Mouse (Mus musculus): ENCODE results near the gene Cpe. TPM values are rescaled to one million over a fixed set of nuclear protein-coding genes. Genes with fewer than 3 reads are reported as not detected.

Gene Cpe
- polyA plus RNA-seq, 1 experiment from 2014 or later = 7.5 TPM

- H3K4me3 ChIP-seq (ENCODE audit: inconsistent target) = no peak overlapping the region
- H3K36me3 ChIP-seq (ENCODE audit: inconsistent target) = no peaks in the 10 kb centered on the region
- H3K27ac ChIP-seq = no peak overlapping the region
- WGBS (ENCODE audit: missing documents) = 100% methylated on average over 4 of the region's 4 CpGs
- no peaks in the 10 kb centered on the region for H3K79me2 ChIP-seq (ENCODE audit: inconsistent target)
These were observed 60.7 kb downstream of the Cpe start for GRCm38 (mm10) chr8:64632169-64632568.

DNA sequence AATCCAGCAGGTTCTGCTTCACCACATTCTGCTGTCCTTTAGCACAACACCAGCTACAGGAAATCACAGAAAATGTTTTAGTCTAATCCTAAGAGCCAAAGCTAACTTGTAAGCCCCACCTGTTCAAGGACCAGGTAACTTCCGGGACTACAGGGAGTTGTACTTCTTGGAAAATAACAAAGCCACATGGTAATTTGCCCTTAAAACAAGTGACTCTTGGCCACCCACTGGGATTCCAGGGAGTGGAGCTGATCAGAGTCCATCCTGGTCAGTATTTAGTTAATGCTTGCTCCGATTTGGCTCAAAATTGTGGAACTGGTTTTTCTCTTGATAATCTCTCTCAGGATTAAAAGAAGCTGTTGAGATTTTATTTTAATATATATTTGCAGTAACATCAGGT lies 61.1 kb downstream of the Cpe start:
- H3K79me2 ChIP-seq (ENCODE audit: inconsistent target) = no peaks in the 10 kb centered on the region
- H3K36me3 ChIP-seq (ENCODE audit: inconsistent target) = no peaks in the 10 kb centered on the region
- WGBS (ENCODE audit: missing documents) = 94% methylated on average over 2 of the region's 2 CpGs
- no peak overlapping the region for H3K27ac ChIP-seq
- no peak overlapping the region for H3K4me3 ChIP-seq (ENCODE audit: inconsistent target)

GRCm38 (mm10) chr8:64629034-64629760 lies 63.7 kb downstream of the Cpe start:
- WGBS (ENCODE audit: missing documents) = 94% methylated on average over 6 of the region's 6 CpGs

DNA sequence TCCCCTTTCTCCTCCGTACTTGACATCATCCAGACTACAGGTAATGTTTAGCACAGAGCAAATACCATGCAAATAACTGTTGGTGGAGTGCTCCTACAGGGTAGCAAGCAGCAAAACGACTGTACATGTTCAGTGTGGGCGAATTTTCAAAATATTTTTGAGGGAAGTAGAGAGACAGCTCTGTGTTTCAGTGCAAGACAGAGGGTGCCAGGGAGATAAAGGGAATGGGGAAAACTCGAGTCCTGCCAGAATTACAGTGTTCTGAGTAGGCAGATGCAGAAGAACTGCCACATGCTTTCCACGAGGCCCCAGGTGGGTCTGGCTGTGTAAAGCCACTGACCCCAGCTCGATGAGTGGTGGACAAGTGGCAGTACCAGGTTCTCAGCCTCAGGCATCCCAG lies 64.8 kb downstream of the Cpe start:
- Histone ChIP-seq H3K79me2 (ENCODE audit: inconsistent target) (no peaks in the 10 kb centered on the region), H3K27ac (no peak overlapping the region), H3K4me3 (ENCODE audit: inconsistent target) (no peak overlapping the region), H3K36me3 (ENCODE audit: inconsistent target) (no peaks in the 10 kb centered on the region)
- WGBS (ENCODE audit: missing documents) = 89% methylated on average over 6 of the region's 6 CpGs

More at GRCm38 (mm10) chr8:64629034-64629760, 63.7 kb downstream of the Cpe start:
- H3K4me3 ChIP-seq (ENCODE audit: inconsistent target) = no peak overlapping the region
- H3K79me2 ChIP-seq (ENCODE audit: inconsistent target) = no peaks in the 10 kb centered on the region
- no peaks in the 10 kb centered on the region for H3K36me3 ChIP-seq (ENCODE audit: inconsistent target)
- no peak overlapping the region for H3K27ac ChIP-seq

- H3K4me3 ChIP-seq (ENCODE audit: inconsistent target) = no peak overlapping the region
- WGBS (ENCODE audit: missing documents) = 96% methylated on average over 9 of the region's 10 CpGs
- no peak overlapping the region for H3K27ac ChIP-seq
- H3K79me2 ChIP-seq (ENCODE audit: inconsistent target) = no peaks in the 10 kb centered on the region
- no peaks in the 10 kb centered on the region for H3K36me3 ChIP-seq (ENCODE audit: inconsistent target)
These were observed 68.2 kb downstream of the Cpe start for GRCm38 (mm10) chr8:64624603-64625037.

- Histone ChIP-seq H3K79me2 (ENCODE audit: inconsistent target) (no peaks in the 10 kb centered on the region), H3K36me3 (ENCODE audit: inconsistent target) (no peaks in the 10 kb centered on the region), H3K4me3 (ENCODE audit: inconsistent target) (no peak overlapping the region), H3K27ac (no peak overlapping the region)
- WGBS (ENCODE audit: missing documents) = 83% methylated on average over 7 of the region's 7 CpGs
These were observed 72.3 kb downstream of the Cpe start for GRCm38 (mm10) chr8:64620365-64621150.

- no peaks in the 10 kb centered on the region for H3K79me2 ChIP-seq (ENCODE audit: inconsistent target)
- H3K36me3 ChIP-seq (ENCODE audit: inconsistent target) = no peaks in the 10 kb centered on the region
- H3K27ac ChIP-seq = no peak overlapping the region
- H3K4me3 ChIP-seq (ENCODE audit: inconsistent target) = no peak overlapping the region
- 98% methylated on average over 8 of the region's 8 CpGs for WGBS (ENCODE audit: missing documents)
These were observed 73.2 kb downstream of the Cpe start for GRCm38 (mm10) chr8:64619661-64620060.

DNA sequence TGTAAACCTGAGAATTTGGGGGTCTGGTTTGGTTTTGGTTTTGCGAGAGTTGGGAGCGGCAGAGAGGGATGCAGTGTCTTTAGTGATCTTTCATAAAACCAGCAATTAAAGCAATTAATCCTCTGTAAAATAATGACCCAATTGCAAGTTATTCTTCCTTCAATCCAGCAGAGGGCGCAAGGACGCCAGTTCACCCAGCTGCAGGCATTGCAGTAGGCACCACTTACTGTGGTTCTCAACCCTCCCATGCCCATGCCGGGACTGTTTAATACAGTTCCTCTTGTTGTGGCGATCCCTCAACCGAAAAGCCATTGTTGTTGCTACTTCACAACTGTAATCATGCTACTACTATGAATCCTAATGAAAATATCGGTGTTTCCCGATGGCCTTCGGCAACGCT lies 74.2 kb downstream of the Cpe start:
- no peaks in the 10 kb centered on the region for H3K36me3 ChIP-seq (ENCODE audit: inconsistent target)
- no peaks in the 10 kb centered on the region for H3K79me2 ChIP-seq (ENCODE audit: inconsistent target)
- 49% methylated on average over 11 of the region's 11 CpGs for WGBS (ENCODE audit: missing documents)
- no peak overlapping the region for H3K4me3 ChIP-seq (ENCODE audit: inconsistent target)
- no peak overlapping the region for H3K27ac ChIP-seq

DNA sequence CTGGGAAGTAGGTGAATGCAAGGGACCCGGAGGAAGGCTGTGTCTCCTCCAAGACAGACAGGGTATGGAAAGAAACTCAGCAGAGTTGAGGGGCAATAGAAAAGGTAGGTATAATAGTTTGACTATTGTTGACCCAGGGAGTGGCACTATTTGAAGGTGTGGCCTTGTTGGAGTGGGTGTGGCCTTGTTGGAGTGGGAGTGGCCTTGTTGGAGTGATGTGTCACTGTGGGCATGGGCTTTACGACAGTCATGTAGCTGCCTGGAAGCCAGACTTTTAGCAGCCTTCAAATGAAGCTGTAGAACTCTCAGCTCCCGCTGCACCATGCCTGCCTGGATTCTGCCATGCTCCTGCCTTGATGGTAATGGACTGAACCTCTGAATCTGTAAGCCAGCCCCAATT lies 76.3 kb downstream of the Cpe start:
- Histone ChIP-seq H3K36me3 (ENCODE audit: inconsistent target) (no peaks in the 10 kb centered on the region), H3K4me3 (ENCODE audit: inconsistent target) (no peak overlapping the region), H3K27ac (peak overlapping the region; percentile 83), H3K79me2 (ENCODE audit: inconsistent target) (no peaks in the 10 kb centered on the region)
- 79% methylated on average over 3 of the region's 3 CpGs for WGBS (ENCODE audit: missing documents)

- peak overlapping the region; percentile 83 for H3K27ac ChIP-seq
- H3K79me2 ChIP-seq (ENCODE audit: inconsistent target) = no peaks in the 10 kb centered on the region
- H3K4me3 ChIP-seq (ENCODE audit: inconsistent target) = no peak overlapping the region
- WGBS (ENCODE audit: missing documents) = 46% methylated on average over 4 of the region's 4 CpGs
- H3K36me3 ChIP-seq (ENCODE audit: inconsistent target) = no peaks in the 10 kb centered on the region
These were observed 77.4 kb downstream of the Cpe start for GRCm38 (mm10) chr8:64615459-64615858.

GRCm38 (mm10) chr8:64613663-64614062 lies 79.2 kb downstream of the Cpe start:
- no peak overlapping the region for H3K4me3 ChIP-seq (ENCODE audit: inconsistent target)
- H3K27ac ChIP-seq = no peak overlapping the region
- H3K79me2 ChIP-seq (ENCODE audit: inconsistent target) = no peaks in the 10 kb centered on the region
- WGBS (ENCODE audit: missing documents) = 100% methylated on average over 5 of the region's 5 CpGs
- H3K36me3 ChIP-seq (ENCODE audit: inconsistent target) = no peaks in the 10 kb centered on the region

GRCm38 (mm10) chr8:64611210-64611974 lies 81.5 kb downstream of the Cpe start:
- Histone ChIP-seq H3K27ac (no peak overlapping the region), H3K36me3 (ENCODE audit: inconsistent target) (no peaks in the 10 kb centered on the region), H3K79me2 (ENCODE audit: inconsistent target) (no peaks in the 10 kb centered on the region), H3K4me3 (ENCODE audit: inconsistent target) (no peak overlapping the region)
- WGBS (ENCODE audit: missing documents) = 57% methylated on average over 11 of the region's 11 CpGs

DNA sequence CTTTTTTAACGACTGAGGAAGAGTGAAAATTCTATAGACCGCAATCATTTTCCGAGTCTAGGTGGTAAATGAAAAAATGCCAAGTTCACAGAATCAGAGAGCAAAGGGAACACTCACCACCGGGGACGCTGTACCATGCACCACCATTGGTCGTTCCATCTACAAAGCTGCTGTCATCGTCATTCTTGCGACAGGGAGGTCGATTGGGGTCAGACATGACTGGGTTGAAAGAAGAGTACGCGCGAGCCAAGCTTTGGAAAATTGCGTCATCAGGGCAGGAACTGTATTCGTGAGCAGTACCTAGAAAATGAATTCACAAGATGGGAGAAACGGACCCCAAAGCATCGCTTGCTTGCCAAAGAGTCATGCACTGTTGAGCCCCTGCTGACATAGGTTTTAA lies 83.9 kb downstream of the Cpe start:
- WGBS (ENCODE audit: missing documents) = 94% methylated on average over 16 of the region's 16 CpGs
- Histone ChIP-seq H3K79me2 (ENCODE audit: inconsistent target) (no peaks in the 10 kb centered on the region), H3K4me3 (ENCODE audit: inconsistent target) (no peak overlapping the region), H3K27ac (no peak overlapping the region), H3K36me3 (ENCODE audit: inconsistent target) (no peaks in the 10 kb centered on the region)

GRCm38 (mm10) chr8:64606015-64606414 lies 86.8 kb downstream of the Cpe start:
- H3K4me3 ChIP-seq (ENCODE audit: inconsistent target) = no peak overlapping the region
- H3K36me3 ChIP-seq (ENCODE audit: inconsistent target) = no peaks in the 10 kb centered on the region
- H3K27ac ChIP-seq = no peak overlapping the region
- WGBS (ENCODE audit: missing documents) = 97% methylated on average over 5 of the region's 5 CpGs
- no peaks in the 10 kb centered on the region for H3K79me2 ChIP-seq (ENCODE audit: inconsistent target)

DNA sequence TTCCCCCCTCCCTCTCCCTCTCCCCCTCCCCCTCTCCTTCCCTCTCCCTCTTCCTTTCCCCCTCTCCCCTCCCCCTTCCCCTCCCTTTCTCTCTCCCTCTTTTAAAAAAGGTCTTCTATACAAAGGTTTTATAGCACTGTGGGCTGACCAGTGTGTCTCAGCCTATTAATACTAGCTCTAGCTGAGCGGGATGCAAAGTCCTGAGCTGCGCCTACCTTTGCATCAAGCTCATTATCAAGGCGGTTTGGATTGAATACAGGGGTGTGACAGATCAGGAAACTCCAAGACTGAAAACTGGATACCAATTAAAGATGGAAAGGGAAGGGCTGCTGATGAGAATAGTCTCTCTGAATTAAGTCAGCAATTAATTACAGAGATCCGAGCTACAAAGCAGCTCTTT lies 94.6 kb downstream of the Cpe start:
- Histone ChIP-seq H3K27ac (no peak overlapping the region), H3K36me3 (ENCODE audit: inconsistent target) (no peaks in the 10 kb centered on the region), H3K79me2 (ENCODE audit: inconsistent target) (no peaks in the 10 kb centered on the region), H3K4me3 (ENCODE audit: inconsistent target) (no peak overlapping the region)
- 87% methylated on average over 4 of the region's 4 CpGs for WGBS (ENCODE audit: missing documents)
